Mouse (Mus musculus): ENCODE measurements at regions not wholly inside any gene's neighbourhood (a gene's known extent, or its start where the extent isn't known, plus 50 kb on each side); places are given as distances from the start of the nearest gene placed in this dataset.

DNA sequence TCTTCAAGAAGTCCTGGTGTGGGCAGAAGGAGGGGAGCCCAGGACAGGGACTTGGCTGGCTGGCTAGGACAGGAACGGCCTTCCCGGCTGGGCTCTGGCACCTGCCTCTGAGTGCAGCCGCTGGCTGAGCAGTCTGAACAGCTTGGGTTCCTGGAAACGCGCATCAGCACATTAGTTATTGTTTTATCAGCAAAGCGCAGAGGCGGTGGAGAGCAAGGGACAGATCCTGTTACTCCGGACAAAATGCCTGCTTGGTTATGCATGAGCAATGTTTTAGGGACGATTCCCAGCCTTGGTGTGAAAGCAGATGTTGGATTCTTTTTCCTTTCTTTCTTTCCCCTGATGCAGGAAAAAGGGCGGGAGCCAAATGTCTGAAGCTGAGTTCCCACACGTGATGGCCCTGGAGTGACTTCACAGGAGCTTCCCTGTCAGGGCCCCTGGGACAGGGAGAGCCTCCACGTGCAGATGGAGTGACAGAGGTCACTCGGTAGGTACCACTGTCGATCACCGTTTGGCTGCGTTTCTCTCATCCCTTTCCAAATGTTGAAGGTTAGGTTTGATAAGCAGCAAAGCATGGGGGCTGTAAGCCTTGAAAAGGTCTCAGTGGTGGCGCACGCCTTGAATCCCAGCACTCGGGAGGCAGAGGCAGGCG is 217.8 kb upstream of the Klf4 start:
- DNase-seq (ENCODE audit: low read depth, low spot score): no peak

DNA sequence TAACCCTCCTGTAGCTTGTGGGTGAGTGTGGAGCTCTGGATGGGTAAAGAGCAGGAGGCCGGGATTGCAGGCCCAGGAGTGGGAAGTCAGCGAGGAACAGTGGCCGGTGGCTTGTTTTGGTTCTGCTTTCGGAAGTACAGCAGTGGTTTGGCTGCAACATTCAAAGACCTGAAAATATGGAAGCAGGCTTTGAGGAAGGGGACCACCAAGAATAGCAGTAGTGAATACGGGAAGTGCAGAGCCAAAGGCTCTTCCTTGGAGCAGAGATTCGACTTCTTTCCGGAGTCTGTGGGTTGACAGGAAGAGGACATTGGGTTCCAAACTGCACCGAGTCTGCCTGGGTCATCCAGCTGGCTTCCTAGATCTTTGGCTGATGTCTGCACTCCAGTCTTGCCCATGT is 209.1 kb upstream of the Klf4 start:
- no peak for DNase-seq (ENCODE audit: low read depth, low spot score)

DNA sequence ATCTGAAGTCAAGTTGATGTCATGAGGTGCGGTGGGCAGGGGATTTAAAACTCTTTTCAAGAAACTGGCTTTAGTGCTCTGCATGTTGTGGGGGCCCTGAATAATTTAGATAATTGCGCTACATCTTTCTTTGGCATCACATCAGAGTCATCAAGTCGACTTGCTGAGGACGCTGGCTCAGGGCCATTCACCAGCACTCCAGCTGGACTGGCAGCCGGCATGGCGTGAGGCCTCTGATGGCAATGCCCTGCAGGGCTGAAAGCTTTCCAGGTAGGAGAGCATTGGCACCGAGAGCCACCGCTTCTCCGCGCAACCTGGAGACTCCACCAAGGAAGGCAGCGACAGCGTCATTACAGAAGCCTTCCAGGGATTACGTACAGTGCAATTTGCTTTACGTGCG is 207.8 kb upstream of the Klf4 start:
- DNase-seq (ENCODE audit: low read depth, low spot score): no peak

DNA sequence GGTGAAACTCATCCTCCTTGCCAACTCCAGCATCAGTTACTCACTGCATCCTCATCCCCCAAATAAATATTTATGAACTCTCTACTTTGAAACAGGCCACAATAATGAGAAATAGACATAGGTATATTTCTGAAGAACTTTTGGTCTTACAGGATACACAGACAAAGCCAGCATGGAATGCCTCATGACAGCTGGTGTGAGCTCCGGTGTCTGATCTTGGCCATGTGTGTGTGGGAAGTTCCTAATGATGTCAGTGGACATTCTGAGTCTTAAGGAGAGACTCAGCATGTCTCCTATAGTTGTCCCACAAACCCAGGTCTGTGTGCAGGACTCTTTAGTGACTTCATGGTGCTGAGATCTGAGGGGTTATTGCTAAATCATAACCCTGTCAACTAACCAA is 206.4 kb upstream of the Klf4 start:
- DNase-seq (ENCODE audit: low read depth, low spot score): no peak

DNA sequence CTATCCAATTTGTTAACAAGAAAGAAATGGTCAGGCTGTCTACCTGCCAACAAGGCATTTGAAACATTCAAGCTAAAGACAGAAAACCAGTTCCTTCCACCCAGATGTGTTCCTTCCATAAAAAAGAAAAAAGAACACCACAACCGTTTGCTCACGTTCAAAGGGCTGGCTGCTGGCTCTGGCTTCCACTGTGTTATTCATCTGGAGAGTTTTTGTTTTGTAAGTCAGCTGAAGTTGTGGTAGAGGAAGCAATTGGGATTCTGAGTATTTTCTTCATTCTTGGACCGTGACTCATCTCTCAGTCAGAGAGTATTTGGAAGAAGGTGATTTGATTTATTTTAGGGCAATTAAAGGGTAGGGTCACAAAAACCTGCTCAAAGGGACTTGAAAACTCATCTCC is 203.2 kb upstream of the Klf4 start:
- DNase-seq (ENCODE audit: low read depth, low spot score): no peak

DNA sequence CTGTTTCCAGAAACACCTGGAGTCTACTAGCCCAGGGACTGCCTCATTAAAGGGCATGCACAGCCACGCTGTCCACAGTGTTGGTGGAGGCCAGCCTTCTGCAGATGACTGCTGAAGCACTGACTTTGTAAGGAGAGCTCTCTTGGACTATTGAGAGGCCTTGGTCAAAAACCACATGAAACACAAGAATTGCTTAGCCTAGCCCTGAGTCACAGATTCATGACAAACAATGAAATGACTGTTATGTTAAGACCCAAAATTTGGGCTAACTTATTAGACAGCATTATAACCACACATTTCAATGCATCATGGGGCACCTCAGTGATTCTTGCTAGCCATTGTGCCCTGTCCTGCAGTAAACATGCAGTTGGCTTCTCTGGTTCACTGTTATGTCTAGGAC is 202.1 kb upstream of the Klf4 start:
- no peak for DNase-seq (ENCODE audit: low read depth, low spot score)

DNA sequence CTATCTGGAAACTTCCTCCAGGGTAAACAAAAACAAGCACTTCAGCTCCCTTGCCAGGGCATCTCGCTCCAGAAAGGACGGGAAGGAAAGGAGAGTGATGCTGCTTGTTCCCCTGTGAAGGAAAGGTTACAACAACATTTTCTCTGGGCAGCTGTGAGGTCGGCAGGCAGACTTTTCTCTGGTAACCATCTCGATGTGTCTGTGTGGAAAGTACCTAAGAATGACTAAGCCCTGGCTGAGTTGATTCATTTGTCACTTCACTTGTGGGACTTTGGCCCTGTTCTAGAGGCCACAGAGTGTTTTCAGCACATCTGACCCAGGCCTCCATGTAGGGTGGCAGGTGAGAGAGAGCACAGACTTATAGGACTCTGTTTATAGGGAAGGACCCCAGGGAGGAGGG is 201.0 kb upstream of the Klf4 start:
- no peak for DNase-seq (ENCODE audit: low read depth, low spot score)

DNA sequence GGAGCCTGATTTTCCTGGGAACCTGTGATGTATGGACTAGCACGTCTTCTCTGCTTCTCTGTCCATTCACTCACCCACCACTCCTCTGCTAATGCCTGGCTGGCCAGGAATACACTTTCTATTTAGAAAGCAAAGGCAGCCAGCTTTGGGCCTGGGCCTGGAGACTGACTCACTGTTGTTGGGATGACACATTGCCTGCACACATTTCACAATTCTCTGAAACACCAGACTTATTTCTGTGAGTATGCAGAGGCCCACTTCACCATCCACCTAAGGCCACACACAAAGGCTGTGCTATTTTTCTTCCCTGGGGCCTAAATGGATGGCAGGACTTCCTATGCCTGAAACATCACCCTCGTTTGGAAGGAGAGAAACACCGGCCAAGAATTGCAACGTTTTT is 199.7 kb upstream of the Klf4 start:
- no peak for DNase-seq (ENCODE audit: low read depth, low spot score)

DNA sequence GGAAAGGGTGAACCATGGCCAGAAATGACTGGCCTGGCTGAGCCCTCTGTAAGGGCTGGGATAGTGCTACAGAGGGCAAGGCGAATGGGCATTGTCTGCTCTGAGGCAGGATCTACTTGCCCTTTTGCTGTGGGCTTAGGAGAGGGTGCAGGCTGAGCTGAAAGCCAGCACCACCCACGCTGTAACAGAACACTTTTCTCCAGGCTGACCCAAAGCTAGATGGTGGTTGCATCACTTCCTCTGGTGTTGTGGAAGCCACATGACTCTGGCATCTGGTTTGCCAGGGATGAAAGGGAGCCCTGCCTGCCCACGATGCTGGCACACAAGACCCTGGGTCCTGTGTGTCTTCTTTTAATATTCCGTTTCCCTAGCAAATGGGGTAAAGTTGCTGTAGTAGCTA is 198.0 kb upstream of the Klf4 start:
- DNase-seq (ENCODE audit: low read depth, low spot score): no peak

DNA sequence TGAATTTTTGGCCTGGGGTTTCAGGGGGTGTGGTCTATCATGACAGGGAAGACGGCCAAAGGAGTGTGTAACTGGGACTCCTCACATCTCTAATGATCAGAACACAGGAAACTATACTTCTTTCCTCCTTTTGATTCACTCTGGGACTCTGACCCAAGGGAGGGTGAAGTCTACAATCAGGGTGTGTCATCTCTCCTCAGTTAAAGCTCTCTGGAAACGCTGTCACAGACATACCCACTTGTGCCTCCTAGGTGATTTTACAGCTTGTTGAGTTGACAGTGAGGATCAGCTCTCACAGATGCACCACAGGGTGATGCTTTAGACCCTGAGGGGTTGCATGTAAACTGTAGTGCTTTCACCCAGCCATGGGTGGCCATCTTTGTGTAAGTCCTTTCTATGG is 194.9 kb upstream of the Klf4 start:
- DNase-seq (ENCODE audit: low read depth, low spot score): no peak

DNA sequence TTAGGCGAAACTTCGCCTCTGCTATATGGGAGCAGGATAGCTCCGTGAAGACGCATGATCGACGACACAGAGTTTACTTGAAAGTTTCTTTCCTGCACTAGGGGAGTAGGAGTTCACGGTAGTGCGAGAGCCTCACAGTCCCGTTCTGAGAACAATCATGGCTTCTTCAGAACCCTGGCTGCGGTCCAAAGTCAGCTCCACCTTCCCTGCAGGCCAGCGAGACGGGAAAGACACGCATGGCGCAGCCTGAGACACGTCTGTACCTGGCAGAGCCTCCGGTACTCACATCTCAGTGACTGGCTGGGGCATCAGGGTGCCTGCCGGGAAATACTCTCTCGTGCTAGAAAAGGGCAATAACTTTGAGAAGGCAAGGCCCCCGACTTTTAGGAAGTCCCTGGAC is 193.8 kb upstream of the Klf4 start:
- no peak for DNase-seq (ENCODE audit: low read depth, low spot score)

DNA sequence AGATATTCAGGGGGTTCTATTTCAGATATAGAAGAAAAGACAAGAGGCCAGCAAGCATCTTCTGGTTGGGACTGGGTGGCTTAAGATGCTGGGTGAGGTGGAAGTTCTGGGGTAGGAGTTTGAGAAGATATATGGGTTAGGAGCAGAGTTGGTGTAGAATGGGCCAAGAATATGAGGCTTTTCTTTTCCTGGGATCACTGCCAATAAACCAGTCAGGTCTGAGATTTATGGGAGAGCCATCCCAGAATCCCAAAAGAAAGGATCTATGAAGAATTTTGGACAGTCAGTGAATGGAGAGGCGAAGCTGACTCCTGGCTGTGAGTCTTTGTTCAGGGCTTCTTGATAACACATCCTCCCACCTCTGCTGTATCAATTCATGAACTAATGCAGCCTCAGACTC is 192.0 kb upstream of the Klf4 start:
- no peak for DNase-seq (ENCODE audit: low read depth, low spot score)

DNA sequence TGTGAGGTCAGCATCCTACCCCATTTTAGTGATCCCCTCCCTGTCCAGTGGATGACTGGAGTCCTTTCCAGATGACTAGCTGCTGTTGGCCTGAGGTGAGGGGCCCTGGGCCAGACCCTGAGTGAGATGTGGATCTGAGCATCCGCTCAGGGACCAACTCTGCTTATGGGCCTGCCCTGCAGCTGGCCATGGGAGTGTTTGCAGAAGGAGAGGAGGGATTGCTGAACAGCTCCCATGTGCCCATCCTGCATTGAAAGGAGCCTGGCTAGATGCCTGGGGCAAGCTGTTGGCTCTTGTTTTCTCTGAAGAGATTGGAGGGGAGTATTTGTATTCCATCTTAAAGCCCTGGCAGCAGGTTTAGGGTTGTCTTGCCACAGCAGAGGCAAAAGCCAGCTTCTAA is 190.9 kb upstream of the Klf4 start:
- DNase-seq (ENCODE audit: low read depth, low spot score): no peak

DNA sequence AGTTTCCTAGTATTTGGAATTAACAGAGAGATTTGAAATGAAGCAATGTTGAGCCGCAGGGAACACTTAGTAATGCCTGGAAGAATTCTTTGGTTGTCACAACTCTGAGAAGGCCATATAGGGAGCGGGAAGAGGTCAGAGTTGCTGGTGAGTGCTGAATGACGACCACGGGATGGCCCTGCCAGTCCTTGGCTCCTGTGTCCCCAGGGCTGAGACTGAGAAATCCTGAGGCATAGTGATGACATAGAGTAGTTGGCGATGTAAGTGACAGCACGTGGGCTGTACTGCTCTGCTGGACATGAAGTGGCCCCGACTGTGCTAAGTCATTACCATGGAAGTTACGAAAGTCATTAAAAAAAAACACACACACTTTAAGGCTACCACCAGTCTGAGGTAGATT is 190.1 kb upstream of the Klf4 start:
- no peak for DNase-seq (ENCODE audit: low read depth, low spot score)

DNA sequence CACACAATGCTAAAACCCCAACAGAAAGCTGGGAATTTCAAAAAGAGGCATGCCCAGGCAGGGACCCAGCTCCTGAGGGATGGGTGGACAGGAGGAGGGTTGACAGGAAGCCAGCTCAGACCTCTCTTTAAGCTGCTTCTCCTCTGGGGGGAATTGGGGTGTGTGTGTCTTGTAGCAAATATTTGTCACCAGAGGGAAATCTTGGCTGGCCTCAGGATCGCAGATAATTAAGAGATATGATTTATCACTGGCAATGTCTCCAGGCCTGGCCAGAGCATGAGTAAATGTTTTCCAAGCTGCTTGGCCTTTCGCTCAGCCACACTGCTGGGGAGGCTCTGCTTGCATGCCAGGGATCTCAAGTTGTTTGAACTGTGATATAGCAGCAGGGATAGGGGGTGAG is 189.6 kb upstream of the Klf4 start:
- DNase-seq (ENCODE audit: low read depth, low spot score): no peak

DNA sequence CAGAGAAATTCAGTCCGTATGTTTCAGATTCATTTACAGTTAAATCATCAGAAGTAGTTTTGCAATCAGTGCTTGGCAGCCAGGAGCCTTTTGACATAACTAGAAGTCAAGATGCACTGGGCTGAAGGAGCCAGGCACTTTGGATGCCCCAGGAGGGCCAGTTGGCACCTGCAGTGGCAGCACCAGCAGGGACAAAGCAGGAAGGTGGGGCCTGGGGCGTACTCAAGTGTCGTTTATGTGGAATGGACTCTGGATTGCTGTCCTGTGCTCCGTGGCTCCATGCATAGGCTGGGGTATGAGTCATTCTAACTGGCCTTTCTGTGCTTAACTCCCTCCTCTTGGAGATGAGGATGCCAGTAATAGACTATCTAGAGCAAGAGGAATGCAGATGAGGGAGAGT is 186.2 kb upstream of the Klf4 start:
- DNase-seq (ENCODE audit: low read depth, low spot score): no peak

DNA sequence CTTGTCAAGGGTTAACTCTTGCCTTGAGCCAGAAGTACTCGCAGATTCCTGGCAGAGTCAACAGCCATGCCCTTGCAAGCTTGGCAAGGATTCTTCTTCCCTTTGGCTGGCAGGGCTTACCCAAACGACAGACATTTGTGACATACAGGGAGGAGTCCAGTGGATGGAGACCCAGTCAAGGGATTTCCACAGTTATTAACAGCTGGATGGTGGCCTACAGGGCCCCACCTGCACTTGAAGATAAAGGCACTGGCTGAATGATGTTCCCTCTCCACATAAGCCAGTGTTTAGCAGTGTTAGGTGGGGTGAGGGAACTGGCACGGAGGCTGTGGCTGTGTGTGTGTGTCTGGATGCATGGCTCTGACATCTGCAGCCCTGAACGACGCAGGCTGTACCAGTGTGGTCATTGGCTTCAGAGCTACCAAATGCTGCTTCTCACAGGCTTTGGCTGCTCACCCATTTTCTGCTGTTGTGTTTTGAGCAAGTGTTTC is 183.9 kb upstream of the Klf4 start:
- no peak for DNase-seq (ENCODE audit: low read depth, low spot score)

DNA sequence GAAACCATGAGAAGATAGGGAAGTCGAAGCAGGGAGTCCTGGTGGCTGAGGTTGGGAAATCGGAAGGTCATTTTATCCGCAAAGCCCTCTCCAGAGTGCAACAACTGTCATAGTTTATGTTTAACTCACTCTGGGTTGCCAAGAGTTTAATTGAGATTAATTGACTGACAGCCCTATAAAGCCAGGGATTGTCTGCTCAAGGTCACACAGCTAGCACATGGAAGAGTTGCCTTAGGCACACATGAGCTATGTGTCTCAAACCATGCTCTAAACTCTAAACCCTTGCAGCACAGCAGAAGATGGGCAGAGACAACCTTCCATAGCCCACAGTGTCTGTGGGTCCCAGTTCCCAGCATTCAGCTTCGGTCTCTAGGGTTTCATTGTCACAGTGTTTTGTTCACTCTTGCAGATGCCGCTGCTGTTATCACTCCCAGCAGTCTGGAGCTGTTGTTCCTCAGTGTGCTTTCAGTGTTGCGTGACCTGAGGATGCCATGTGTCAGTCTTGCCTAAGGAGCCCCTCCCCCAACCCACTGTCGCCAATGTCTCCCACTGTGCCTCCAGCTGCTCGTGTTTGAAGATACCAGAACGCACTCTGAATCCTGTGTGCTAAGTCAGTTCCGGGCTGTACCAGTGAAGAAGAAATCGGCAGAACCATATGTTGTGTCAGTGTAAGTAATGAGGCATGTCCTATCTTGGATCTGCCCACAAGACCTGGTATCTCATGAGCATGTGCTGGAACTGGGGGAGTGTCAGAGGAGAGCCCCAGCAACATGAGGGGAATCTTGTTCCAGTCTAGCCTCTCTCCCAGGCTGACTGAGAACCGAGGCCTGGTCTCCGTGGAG is 179.5 kb upstream of the Klf4 start:
- DNase-seq (ENCODE audit: low read depth, low spot score): no peak

DNA sequence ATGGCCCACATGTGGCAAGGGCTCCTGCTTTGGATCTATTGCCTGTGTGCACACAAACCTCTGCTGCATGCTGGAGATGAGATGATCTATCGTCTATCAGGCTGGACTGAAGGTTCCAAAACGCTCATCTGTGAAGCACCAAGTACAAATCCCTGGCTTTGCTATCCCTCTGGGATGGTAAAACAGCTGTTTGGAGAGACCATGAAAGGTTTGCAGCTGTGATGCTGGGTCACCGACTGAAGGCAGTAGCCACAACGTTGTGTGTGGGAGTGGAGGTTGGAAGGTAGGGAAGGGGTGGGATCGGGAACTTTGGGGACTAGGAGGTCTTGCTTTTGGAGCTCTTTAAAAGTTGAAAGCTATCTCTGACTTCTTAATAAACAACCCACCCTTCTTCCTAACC is 178.2 kb upstream of the Klf4 start:
- no peak for DNase-seq (ENCODE audit: low read depth, low spot score)

DNA sequence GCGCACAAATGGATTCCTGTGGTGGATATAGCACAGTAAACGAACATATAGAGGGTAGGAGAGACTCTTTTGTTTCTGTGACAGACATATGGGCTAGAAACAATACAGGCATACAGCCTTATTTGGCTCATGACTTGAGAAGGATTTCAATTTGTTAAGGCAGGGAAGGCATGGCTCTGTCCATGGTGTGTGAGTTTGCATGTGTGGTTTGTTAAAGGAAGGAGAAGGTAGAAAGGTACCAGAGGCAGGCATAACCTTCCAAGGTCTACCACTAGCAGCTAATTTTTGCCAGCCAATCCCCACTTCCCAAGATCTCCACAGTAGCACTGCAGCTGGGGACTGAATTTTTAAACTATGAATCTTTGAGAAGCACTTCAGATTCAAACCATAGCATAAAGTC is 176.5 kb upstream of the Klf4 start:
- no peak for DNase-seq (ENCODE audit: low read depth, low spot score)

DNA sequence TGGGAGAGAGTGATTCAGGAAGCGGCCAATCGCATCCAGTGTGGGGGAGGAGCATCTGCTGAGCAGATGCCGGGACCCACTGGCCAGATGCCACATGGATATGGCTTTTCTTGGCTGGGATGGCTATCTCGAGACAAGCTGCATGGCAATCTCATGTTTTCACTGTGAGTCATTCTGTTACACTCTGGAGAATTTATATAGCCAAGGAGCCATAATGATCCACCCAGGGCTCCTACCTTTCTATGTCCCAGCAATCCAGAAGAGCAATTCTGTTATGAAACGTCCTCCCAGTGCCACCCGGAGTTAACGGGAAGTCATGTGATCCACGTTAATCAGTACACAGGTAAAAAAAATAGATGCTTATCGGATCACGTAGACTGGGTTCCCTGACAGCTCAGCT is 175.7 kb upstream of the Klf4 start:
- no peak for DNase-seq (ENCODE audit: low read depth, low spot score)

DNA sequence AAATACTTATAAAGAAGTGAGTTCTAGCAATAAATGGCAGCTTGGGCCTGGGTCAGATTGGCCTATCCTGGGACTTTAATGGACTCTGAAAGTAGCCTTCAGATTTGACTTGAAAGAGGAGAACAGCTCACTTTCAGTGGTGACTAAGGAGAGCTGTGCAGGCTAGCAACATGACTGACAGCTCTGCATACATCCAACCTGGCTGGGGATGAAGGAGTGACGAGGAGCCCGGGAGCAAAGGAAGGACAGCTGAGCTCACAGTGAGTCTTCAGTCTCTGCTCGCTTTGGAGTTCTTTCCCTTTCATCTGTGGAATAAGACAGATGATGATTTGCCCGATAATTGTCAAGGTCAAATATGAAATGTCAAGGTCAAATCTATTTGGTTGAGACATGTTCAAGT is 172.7 kb upstream of the Klf4 start:
- DNase-seq (ENCODE audit: low read depth, low spot score): no peak

DNA sequence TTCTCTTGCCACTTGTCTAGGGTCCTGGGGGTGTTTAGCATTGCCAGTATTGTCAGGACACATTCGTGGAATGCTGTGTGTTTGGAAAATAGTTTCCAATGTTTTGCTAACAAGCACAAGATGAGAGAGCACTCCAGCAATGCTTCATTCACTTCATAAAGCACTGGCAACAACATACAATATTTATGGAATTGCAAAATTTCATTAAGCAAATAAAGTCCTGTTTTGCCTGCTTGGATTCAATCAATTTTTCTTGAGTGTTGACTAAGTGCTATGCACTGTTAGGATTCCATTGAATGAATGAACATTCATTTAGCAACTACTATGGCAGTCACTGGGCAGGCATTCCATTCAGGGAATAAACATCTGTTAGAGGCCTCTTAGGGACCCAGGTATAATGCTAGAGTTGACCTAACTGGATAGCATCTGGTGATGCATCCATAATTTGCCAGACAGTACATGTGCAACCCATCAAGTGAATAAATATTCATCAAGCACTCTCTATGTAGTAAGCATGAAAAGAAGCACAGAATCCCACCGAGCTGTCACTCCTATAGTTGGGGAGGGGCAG is 171.2 kb upstream of the Klf4 start:
- DNase-seq (ENCODE audit: low read depth, low spot score): no peak
